Mouse (Mus musculus): ENCODE data around the gene Mmp15.

- TF ChIP-seq CTCF (conservative IDR thresholded peaks at IDR 0.05; ENCODE audit: insufficient read depth, insufficient read length, low read depth, low read length): no peak
- TF ChIP-seq POLR2A (IDR thresholded peaks at IDR 0.05; ENCODE audit: low read depth, low read length): no peak
These were observed 17.7 kb downstream of the Mmp15 start for GRCm38 (mm10) chr8:95369581-95370326.

Measured in kidney, adult 2 months (tissue).